Mouse (Mus musculus) embryonic facial prominence, embryonic 15.5 days (tissue): ENCODE measurements around the gene Rprml. TPM values are rescaled to one million over a fixed set of nuclear protein-coding genes. Genes with fewer than 3 reads are reported as not detected.

Source experiments
- ATAC-seq: fragments of 200-750 bp; cut with Nextera tagmentation; 2 replicates; pipeline ENCODE4 v1.8.0; 2017; ENCODE audit warnings: low read depth, moderate TSS enrichment; ENCODE audit not compliant: insufficient number of reproducible peaks, low FRiP score, low TSS enrichment
- H3K27ac ChIP-seq: fragments of 300-500 bp; sonication (generic); replicated peaks from 2 replicates; pipeline ENCODE4 v1.5.1; 2015; ENCODE audit warnings: mild to moderate bottlenecking, inconsistent platforms
- H3K27me3 ChIP-seq: fragments of 300-500 bp; sonication (generic); 2 replicates; pipeline ENCODE4 v1.6.1; 2015; ENCODE audit warnings: inconsistent platforms
- H3K36me3 ChIP-seq: fragments of 300-500 bp; sonication (generic); 2 replicates; pipeline ENCODE4 v1.6.1; 2015; ENCODE audit warnings: mild to moderate bottlenecking, inconsistent platforms
- H3K4me1 ChIP-seq: fragments of 300-500 bp; sonication (generic); 2 replicates; pipeline ENCODE4 v1.6.1; 2015; ENCODE audit warnings: inconsistent platforms
- H3K4me2 ChIP-seq: fragments of 300-500 bp; sonication (generic); replicated peaks from 2 replicates; pipeline ENCODE4 v1.6.1; 2015; ENCODE audit warnings: mild to moderate bottlenecking, inconsistent platforms
- H3K4me3 ChIP-seq: fragments of 300-500 bp; sonication (generic); replicated peaks from 2 replicates; pipeline ENCODE4 v1.5.1; 2015; ENCODE audit warnings: mild to moderate bottlenecking, inconsistent platforms
- H3K9ac ChIP-seq: fragments of 300-500 bp; sonication (generic); 2 replicates; pipeline ENCODE4 v1.6.1; 2015; ENCODE audit warnings: inconsistent platforms
- H3K9me3 ChIP-seq: fragments of 300-500 bp; sonication (generic); replicated peaks from 2 replicates; pipeline ENCODE4 v1.6.1; 2016; ENCODE audit warnings: inconsistent platforms
- WGBS: fragments of 180-500 bp; shearing (Covaris S2); methylation state at CpG from one replicate; pipeline ENCODE4 v1.1.7; 2015; 5-methylcytosine and 5-hydroxymethylcytosine counted together
- polyA plus RNA-seq: library from polyadenylated mRNA; unstranded; fragments of >200 nt; fragmentation: Nextera tagmentation; extraction: Ambion mirVana; gene quantifications from 2 replicates; pipeline ENCODE4 v1.2.1, GENCODE M21; 2015

Rprml gene
- polyA plus RNA-seq, 1 experiment from 2014 or later: 0.32 TPM

- Histone ChIP-seq H3K9ac (no peak overlapping the region), H3K4me1 (peaks cover 6% of the 10 kb centered on the region; the same call in 1 of the 2 replicates)
- 70% methylated on average over 1 of the region's 1 CpGs for WGBS
Measured at GRCm38 (mm10) chr11:103693241-103693640, 43.9 kb downstream of the Rprml start.

GRCm38 (mm10) chr11:103696851-103697564, 47.6 kb downstream of the Rprml start:
- 0 out of 2 replicates have a peak, but pooled peaks cover 3% of the 10 kb centered on the region for H3K4me1 ChIP-seq

More at GRCm38 (mm10) chr11:103693241-103693640, 43.9 kb downstream of the Rprml start:
- no peak overlapping the region for H3K4me2 ChIP-seq
- H3K36me3 ChIP-seq: peaks cover 7% of the 10 kb centered on the region; the same call in 1 of the 2 replicates
- H3K4me3 ChIP-seq: no peak overlapping the region
- no peak overlapping the region for H3K27ac ChIP-seq
- no peaks in the 10 kb centered on the region for H3K9me3 ChIP-seq
- no peak for ATAC-seq
- H3K27me3 ChIP-seq: no peaks in the 10 kb centered on the region

GRCm38 (mm10) chr11:103697565-103698176, 48.3 kb downstream of the Rprml start, which contains the start of gene Gosr2:
Gosr2 (minus strand) TSS chr11:103697898.
- Histone ChIP-seq H3K4me1 (0 out of 2 replicates have a peak, but pooled peaks cover 3% of the 10 kb centered on the region), H3K27me3 (no peaks in the 10 kb centered on the region), H3K27ac (peak within 1 kb of the TSS; percentile 99), H3K9me3 (no peaks in the 10 kb centered on the region), H3K4me3 (peak within 1 kb of the TSS; percentile 76), H3K4me2 (peak within 1 kb of the TSS; percentile 55), H3K9ac (peak within 1 kb of the TSS; percentile 84), H3K36me3 (no peaks in the 10 kb centered on the region)
- WGBS: under 1% methylated on average over 57 of the region's 57 CpGs
- peak; percentile 94 for ATAC-seq

More at GRCm38 (mm10) chr11:103696851-103697564, 47.6 kb downstream of the Rprml start:
- peak overlapping the region; percentile 84 for H3K9ac ChIP-seq
- peak overlapping the region; percentile 99 for H3K27ac ChIP-seq
- H3K36me3 ChIP-seq: no peaks in the 10 kb centered on the region
- no peaks in the 10 kb centered on the region for H3K9me3 ChIP-seq
- H3K4me3 ChIP-seq: peak overlapping the region; percentile 76
- no peaks in the 10 kb centered on the region for H3K27me3 ChIP-seq
- peak overlapping the region; percentile 55 for H3K4me2 ChIP-seq
- ATAC-seq: no peak
- 1% methylated on average over 18 of the region's 18 CpGs for WGBS

GRCm38 (mm10) chr11:103698226-103698625, 48.9 kb downstream of the Rprml start:
- no peaks in the 10 kb centered on the region for H3K36me3 ChIP-seq
- peak overlapping the region; percentile 55 for H3K4me2 ChIP-seq
- H3K4me1 ChIP-seq: 0 out of 2 replicates have a peak, but pooled peaks cover 3% of the 10 kb centered on the region
- WGBS: 75% methylated on average over 2 of the region's 2 CpGs
- ATAC-seq: no peak
- H3K27ac ChIP-seq: peak overlapping the region; percentile 99
- H3K27me3 ChIP-seq: no peaks in the 10 kb centered on the region
- no peaks in the 10 kb centered on the region for H3K9me3 ChIP-seq
- H3K4me3 ChIP-seq: peak overlapping the region; percentile 76
- peak overlapping the region; percentile 84 for H3K9ac ChIP-seq

Other genes with a start within 250 kb of the Rprml start
- 8.2 and 9.2 TPM in 2 replicates for gene Plekhm1, start 236.9 kb upstream of the Rprml start, polyA plus RNA-seq
- gene Lrrc37a, start 145.0 kb upstream of the Rprml start, polyA plus RNA-seq: not detected in 2 replicates
- not detected in 2 replicates for gene Gm884, start 28.4 kb upstream of the Rprml start, polyA plus RNA-seq
- not detected in 2 replicates for gene Lyzl6, start 10.7 kb upstream of the Rprml start, polyA plus RNA-seq
- gene Gosr2, start 48.3 kb downstream of the Rprml start, polyA plus RNA-seq: 92.5 and 93.5 TPM in 2 replicates
- 0.47 and 1.2 TPM in 2 replicates for gene Wnt9b, start 100.3 kb downstream of the Rprml start, polyA plus RNA-seq
- gene Wnt3, start 124.6 kb downstream of the Rprml start, polyA plus RNA-seq: 8.7 and 8.8 TPM in 2 replicates